Comparison of ENCODE assay signal across 10 mouse cellular contexts in genomic region chr11:103263551-103263950, GRCm38 (mm10). TPM values are rescaled to one million over a fixed set of nuclear protein-coding genes. Genes with fewer than 3 reads are reported as not detected.
DNase-seq lines count a peak whose midpoint lies in the region; ATAC-seq lines count a peak whose summit lies in the region.
"Had no signal": no experiment of that assay in that cellular context is flagged by ENCODE, and none has a peak within 500 bp of the region (broad histone marks: within the 10 kb centered on the region; RNA-seq: fewer than 3 reads in every experiment).

No protein-coding gene starts in this region.

- no peak overlapping the region for H3K27ac ChIP-seq in heart, embryonic 12.5 days (ENCODE audit: poor library complexity, severe bottlenecking)
- no peak overlapping the region for H3K27ac ChIP-seq in heart, embryonic 11.5 days (ENCODE audit: low read depth, low read length)
- H3K27ac ChIP-seq in forebrain, embryonic 12.5 days: peak overlapping the region; percentile 69
- H3K27ac ChIP-seq in midbrain, embryonic 14.5 days (replicated peaks; ENCODE audit: low read depth, low read length): peak overlapping the region; percentile 55; the same call in 1 of the 2 replicates

- intact Hi-C loops in left cerebral cortex, postnatal 25 days (cut with DNase I): no loop called here

- H3K4me2 ChIP-seq in heart, embryonic 12.5 days: no peak overlapping the region
- H3K4me2 ChIP-seq in heart, embryonic 11.5 days: no peak overlapping the region
- peak overlapping the region; percentile 67 for H3K4me2 ChIP-seq in forebrain, embryonic 12.5 days
- H3K4me2 ChIP-seq in midbrain, embryonic 14.5 days (ENCODE audit: low read length): peak overlapping the region; percentile 78

- 0 out of 2 replicates have a peak overlapping the region, but pooled peaks have one; percentile 9 for H3K9ac ChIP-seq in heart, embryonic 12.5 days
- H3K9ac ChIP-seq in heart, embryonic 11.5 days (ENCODE audit: low read depth, low read length): no peak overlapping the region
- H3K9ac ChIP-seq in forebrain, embryonic 12.5 days: no peak overlapping the region
- 0 out of 2 replicates have a peak overlapping the region, but pooled peaks have one; percentile 10 for H3K9ac ChIP-seq in midbrain, embryonic 14.5 days (replicated peaks; ENCODE audit: low read length)

- no peaks in the 10 kb centered on the region for H3K27me3 ChIP-seq in heart, embryonic 12.5 days (replicated peaks)
- 0 out of 2 replicates have a peak, but pooled peaks cover 3% of the 10 kb centered on the region for H3K27me3 ChIP-seq in heart, embryonic 11.5 days (ENCODE audit: control insufficient read depth, insufficient read depth, low read length)
- no peaks in the 10 kb centered on the region for H3K27me3 ChIP-seq in forebrain, embryonic 12.5 days
- no peaks in the 10 kb centered on the region for H3K27me3 ChIP-seq in midbrain, embryonic 14.5 days (ENCODE audit: control insufficient read depth, insufficient read depth, low read length)

- DNase-seq in 416B (ENCODE audit: low read depth): peak; percentile 57
- peak; percentile 31 for DNase-seq in midbrain, embryonic 14.5 days
- no peak for DNase-seq in cerebellum, adult 9-10 months
- DNase-seq in left cerebral cortex, postnatal 25 days (ENCODE audit: low spot score in 2 of 2): no peak
- DNase-seq in urinary bladder, postnatal 10 days (ENCODE audit: low spot score): no peak

- H3K36me3 ChIP-seq in heart, embryonic 12.5 days: no peaks in the 10 kb centered on the region
- H3K36me3 ChIP-seq in heart, embryonic 11.5 days (ENCODE audit: control insufficient read depth, insufficient read depth, low read length): no peaks in the 10 kb centered on the region
- H3K36me3 ChIP-seq in forebrain, embryonic 12.5 days (replicated peaks): no peaks in the 10 kb centered on the region
- H3K36me3 ChIP-seq in midbrain, embryonic 14.5 days (ENCODE audit: control insufficient read depth, insufficient read depth, low read length): no peaks in the 10 kb centered on the region

- no peaks in the 10 kb centered on the region for H3K9me3 ChIP-seq in heart, embryonic 12.5 days (replicated peaks)
- no peaks in the 10 kb centered on the region for H3K9me3 ChIP-seq in heart, embryonic 11.5 days (replicated peaks; ENCODE audit: control insufficient read depth, low read length)
- H3K9me3 ChIP-seq in forebrain, embryonic 12.5 days: no peaks in the 10 kb centered on the region
- no peaks in the 10 kb centered on the region for H3K9me3 ChIP-seq in midbrain, embryonic 14.5 days (ENCODE audit: control insufficient read depth, low read length)

- peaks cover 41% of the 10 kb centered on the region for H3K4me1 ChIP-seq in heart, embryonic 12.5 days (replicated peaks)
- H3K4me1 ChIP-seq in heart, embryonic 11.5 days (ENCODE audit: control insufficient read depth, insufficient read depth, low read length): peaks cover 19% of the 10 kb centered on the region
- H3K4me1 ChIP-seq in forebrain, embryonic 12.5 days: peaks cover 61% of the 10 kb centered on the region
- H3K4me1 ChIP-seq in midbrain, embryonic 14.5 days (ENCODE audit: control insufficient read depth, insufficient read depth, low read length): peaks cover 41% of the 10 kb centered on the region

- 52% methylated on average over 10 of the region's 10 CpGs for WGBS in heart, embryonic 12.5 days
- WGBS in heart, embryonic 11.5 days (ENCODE audit: insufficient replicate concordance): 59% methylated on average over 10 of the region's 10 CpGs
- 34% methylated on average over 10 of the region's 10 CpGs for whole genome bisulfite sequencing in forebrain, embryonic 12.5 days
- 9% methylated on average over 10 of the region's 10 CpGs for WGBS in midbrain, embryonic 14.5 days

- ATAC-seq in heart, embryonic 12.5 days (ENCODE audit: insufficient number of reproducible peaks, low FRiP score): no peak
- ATAC-seq in heart, embryonic 11.5 days (replicated peaks; ENCODE audit: insufficient number of reproducible peaks, low FRiP score, low TSS enrichment): no peak
- ATAC-seq in forebrain, embryonic 12.5 days (ENCODE audit: low FRiP score): no peak
- no peak for ATAC-seq in midbrain, embryonic 14.5 days (ENCODE audit: low FRiP score, low TSS enrichment)

- no peak overlapping the region for H3K4me3 ChIP-seq in heart, embryonic 12.5 days
- H3K4me3 ChIP-seq in heart, embryonic 11.5 days (ENCODE audit: low read depth, low read length): no peak overlapping the region
- H3K4me3 ChIP-seq in forebrain, embryonic 12.5 days (replicated peaks): no peak overlapping the region
- H3K4me3 ChIP-seq in midbrain, embryonic 14.5 days (replicated peaks; ENCODE audit: low read depth, low read length): no peak overlapping the region

RNA-seq across cellular contexts. Expression of gene Map3k14, which starts 3.7 kb away (rescaled TPM):
- 2.0 and 2.6 TPM in 2 replicates for polyA plus RNA-seq in heart, embryonic 12.5 days (2016; fragmentation: Nextera tagmentation; extraction: Ambion mirVana)
- polyA plus RNA-seq in heart, embryonic 11.5 days (2014; fragmentation: Nextera tagmentation; extraction: Ambion mirVana): 1.4 and 1.7 TPM in 2 replicates
- 4.6 and 4.7 TPM in 2 replicates for polyA plus RNA-seq in forebrain, embryonic 12.5 days (2016; fragmentation: Nextera tagmentation; extraction: Ambion mirVana)
- 3.0 and 3.4 TPM in 2 replicates for polyA plus RNA-seq in midbrain, embryonic 14.5 days (2014; fragmentation: Nextera tagmentation; extraction: Ambion mirVana)
- 1 to 10 TPM; 4.1 to 4.3 TPM for total RNA-seq in left cerebral cortex, postnatal 25 days (2021)

RNA-seq across cellular contexts. Expression of gene Spata32, which starts 45.3 kb away (rescaled TPM):
- polyA plus RNA-seq in heart, embryonic 12.5 days (2016; fragmentation: Nextera tagmentation; extraction: Ambion mirVana): not detected in 2 replicates
- polyA plus RNA-seq in heart, embryonic 11.5 days (2014; fragmentation: Nextera tagmentation; extraction: Ambion mirVana): not detected in 2 replicates
- polyA plus RNA-seq in forebrain, embryonic 12.5 days (2016; fragmentation: Nextera tagmentation; extraction: Ambion mirVana): not detected in 2 replicates
- polyA plus RNA-seq in midbrain, embryonic 14.5 days (2014; fragmentation: Nextera tagmentation; extraction: Ambion mirVana): 0.25 and 0.27 TPM in 2 replicates
- total RNA-seq in left cerebral cortex, postnatal 25 days (2021): 1 to 10 TPM; 1.3 to 1.4 TPM
- total RNA-seq: ES-E14 had no signal
- polyA plus RNA-seq: limb, embryonic 14.5 days had no signal

RNA-seq across cellular contexts. Expression of gene 1700023F06Rik, which starts 55.2 kb away (rescaled TPM):
- 0.17 TPM in 1 of 2 replicates, not detected in the other for polyA plus RNA-seq in heart, embryonic 12.5 days (2016; fragmentation: Nextera tagmentation; extraction: Ambion mirVana)
- not detected in 2 replicates for polyA plus RNA-seq in heart, embryonic 11.5 days (2014; fragmentation: Nextera tagmentation; extraction: Ambion mirVana)
- 0.33 and 0.64 TPM in 2 replicates for polyA plus RNA-seq in forebrain, embryonic 12.5 days (2016; fragmentation: Nextera tagmentation; extraction: Ambion mirVana)
- polyA plus RNA-seq in midbrain, embryonic 14.5 days (2014; fragmentation: Nextera tagmentation; extraction: Ambion mirVana): 0.88 and 2.1 TPM in 2 replicates
- 1 to 10 TPM; 1.5 to 2.4 TPM for total RNA-seq in left cerebral cortex, postnatal 25 days (2021)
- total RNA-seq: ES-E14 had no signal

Comparison
In these comparisons a context has a peak if more than half of its experiments do, and no peak if none do; other contexts are left out.
1. H3K9ac ChIP-seq: peak in heart, embryonic 12.5 days (single experiment) and midbrain, embryonic 14.5 days (single experiment); none in heart, embryonic 11.5 days (single experiment) and forebrain, embryonic 12.5 days (single experiment).
2. H3K27ac ChIP-seq: peak in forebrain, embryonic 12.5 days (single experiment) and midbrain, embryonic 14.5 days (single experiment); none in heart, embryonic 12.5 days (single experiment) and heart, embryonic 11.5 days (single experiment).
3. H3K4me2 ChIP-seq: peak in forebrain, embryonic 12.5 days (single experiment) and midbrain, embryonic 14.5 days (single experiment); none in heart, embryonic 12.5 days (single experiment) and heart, embryonic 11.5 days (single experiment).
4. DNase-seq: peak in 416B (single experiment) and midbrain, embryonic 14.5 days (single experiment); none in cerebellum, adult 9-10 months (single experiment), left cerebral cortex, postnatal 25 days (0 of 2) and urinary bladder, postnatal 10 days (single experiment).